Mouse (Mus musculus): ENCODE data around the gene Tmem150a.

The Tmem150a gene

GRCm38 (mm10) chr6:72390795-72391521 lies 35.7 kb downstream of the Tmem150a start:
- in situ Hi-C loops (cut with MboI; ENCODE audit: unreplicated experiment in 2 of 2) = no loop called here

GRCm38 (mm10) chr6:72392341-72392740 lies 37.1 kb downstream of the Tmem150a start:
- in situ Hi-C loops (cut with MboI; ENCODE audit: unreplicated experiment in 2 of 2) = no loop called here

- in situ Hi-C loops (cut with MboI; ENCODE audit: unreplicated experiment in 2 of 2) = no loop called here
These were observed 41.6 kb downstream of the Tmem150a start for GRCm38 (mm10) chr6:72396837-72397251.

GRCm38 (mm10) chr6:72399967-72400366 lies 44.7 kb downstream of the Tmem150a start:
- in situ Hi-C loops (cut with MboI; ENCODE audit: unreplicated experiment in 2 of 2) = loop anchor here in 1 of 2 experiments (10.0 kb wide), 1 partner anchor 215 kb away; no protein-coding TSS in a partner anchor

GRCm38 (mm10) chr6:72401875-72402274 lies 46.6 kb downstream of the Tmem150a start:
- in situ Hi-C loops (cut with MboI; ENCODE audit: unreplicated experiment in 2 of 2) = loop anchor here in 1 of 2 experiments (10.0 kb wide), 1 partner anchor 217 kb away; no protein-coding TSS in a partner anchor

- in situ Hi-C loops (cut with MboI; ENCODE audit: unreplicated experiment in 2 of 2) = loop anchor here (5.0 to 10.0 kb wide), 3 partner anchors 38 to 221 kb away; partner anchors contain the start of gene Rnf181 (in 1 of the 2)
These were observed 50.1 kb downstream of the Tmem150a start for GRCm38 (mm10) chr6:72405356-72405755.

GRCm38 (mm10) chr6:72407119-72407518 lies 51.9 kb downstream of the Tmem150a start:
- in situ Hi-C loops (cut with MboI; ENCODE audit: unreplicated experiment in 2 of 2) = loop anchor here (5.0 to 10.0 kb wide), 3 partner anchors 40 to 222 kb away; partner anchors contain the start of gene Rnf181 (in 1 of the 2)
